Mouse (Mus musculus): ENCODE results near the gene Pax5.

DNA sequence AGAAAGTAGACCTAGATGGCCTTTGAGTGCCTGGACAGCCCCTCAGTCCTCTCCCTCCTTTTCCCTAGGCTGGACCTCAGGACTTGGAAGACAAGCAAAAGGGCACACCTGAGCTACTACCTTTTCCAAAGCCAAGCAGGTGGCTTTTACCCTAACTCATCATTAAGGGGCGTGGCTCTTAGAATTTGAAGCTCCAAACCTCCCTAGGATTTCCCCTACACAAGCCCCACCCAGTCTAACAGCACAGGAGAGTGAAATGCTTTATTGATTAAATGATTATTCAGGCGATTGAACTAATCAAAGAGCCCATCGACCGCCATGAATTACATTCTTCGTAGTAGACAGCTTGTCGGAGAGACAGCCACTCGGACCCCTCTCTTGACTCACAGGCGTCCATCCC, 2.0 kb downstream of the Pax5 start:
- TF ChIP-seq CTCF (IDR thresholded peaks at IDR 0.05; ENCODE audit: extremely low read depth, insufficient read length, insufficient replicate concordance, low read depth, low read length) (no peak), POLR2A (IDR thresholded peaks at IDR 0.05; ENCODE audit: low read depth, low read length) (no peak)

Data from small intestine, adult 2 months (tissue).